Mouse (Mus musculus): ENCODE results near the gene Asxl1. TPM values are rescaled to one million over a fixed set of nuclear protein-coding genes. Genes with fewer than 3 reads are reported as not detected.
A peak's percentile ranks its signal among the peaks of the same experiment; 100 is the strongest.

Gene Asxl1
- total RNA-seq (2021), result 10 to 100 TPM; 20.5 to 24.7 TPM
- 7.3 and 7.5 TPM in 2 replicates for polyA plus RNA-seq (2012; rRNA removed)
- long read RNA-seq, partial matches to known transcripts, result 0 of 3 reads
- long read RNA-seq, other reads (novel, unspliced or antisense), result 3 of 3 reads

GRCm38 (mm10) chr2:153345454-153346220, at the start of gene Asxl1:
TSS of gene Asxl1 (plus strand) at chr2:153345829.
- DNase-seq, result peak; percentile 98

GRCm38 (mm10) chr2:153297771-153298170, 47.9 kb upstream of the Asxl1 start:
- DNase-seq, result no peak

DNA sequence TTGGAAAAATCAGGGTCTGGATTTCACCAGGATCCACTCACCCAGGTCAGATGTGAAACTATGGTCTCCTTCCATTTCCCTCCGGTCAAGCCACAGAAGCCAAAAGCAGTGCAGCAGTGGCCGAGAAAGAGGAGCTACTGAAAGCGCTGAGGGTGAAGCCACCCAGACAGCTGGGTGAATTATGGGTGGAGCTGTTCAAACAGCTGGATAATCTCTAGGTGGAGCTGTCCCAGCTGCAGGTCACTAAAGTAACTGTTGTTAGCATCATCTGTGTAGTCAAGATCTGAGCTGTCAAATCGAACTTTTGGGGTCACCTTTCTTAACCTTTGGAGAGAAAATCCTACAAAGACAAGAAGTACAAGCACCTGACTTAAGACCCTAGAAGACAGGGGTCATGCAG, 47.2 kb upstream of the Asxl1 start:
- no peak for DNase-seq

GRCm38 (mm10) chr2:153298863-153299262, 46.8 kb upstream of the Asxl1 start:
- no peak for DNase-seq

GRCm38 (mm10) chr2:153301123-153301522, 44.5 kb upstream of the Asxl1 start:
- no peak for DNase-seq

GRCm38 (mm10) chr2:153305240-153305639, 40.4 kb upstream of the Asxl1 start:
- peak; percentile 90 for DNase-seq

- no peak for DNase-seq
Observed at GRCm38 (mm10) chr2:153308586-153308985, 37.0 kb upstream of the Asxl1 start.

- DNase-seq, result no peak
Observed at GRCm38 (mm10) chr2:153309106-153309505, 36.5 kb upstream of the Asxl1 start.

GRCm38 (mm10) chr2:153310228-153310627, 35.4 kb upstream of the Asxl1 start:
- DNase-seq, result no peak

GRCm38 (mm10) chr2:153312884-153313283, 32.7 kb upstream of the Asxl1 start:
- no peak for DNase-seq

DNA sequence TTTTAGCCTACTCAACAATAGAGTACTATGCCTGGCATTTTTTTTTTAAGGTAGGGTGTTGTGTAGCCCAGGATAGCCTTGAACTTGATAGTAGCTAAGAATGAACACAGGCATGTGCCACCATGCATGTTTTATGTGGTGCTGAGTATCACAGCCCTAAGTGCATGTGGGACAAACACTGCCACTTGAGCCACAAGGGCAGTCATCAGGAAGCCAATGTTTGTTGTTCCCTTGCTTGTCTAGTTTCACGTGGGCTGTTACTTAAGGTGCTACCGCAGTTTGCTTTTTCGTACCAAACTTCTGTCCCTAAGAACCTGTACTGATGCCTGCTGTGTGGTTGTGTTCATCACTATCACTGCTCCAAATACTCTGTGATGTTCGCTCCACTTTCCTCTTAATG, 27.2 kb upstream of the Asxl1 start:
- no peak for DNase-seq

GRCm38 (mm10) chr2:153319036-153319643, 26.5 kb upstream of the Asxl1 start:
- no peak for DNase-seq

DNA sequence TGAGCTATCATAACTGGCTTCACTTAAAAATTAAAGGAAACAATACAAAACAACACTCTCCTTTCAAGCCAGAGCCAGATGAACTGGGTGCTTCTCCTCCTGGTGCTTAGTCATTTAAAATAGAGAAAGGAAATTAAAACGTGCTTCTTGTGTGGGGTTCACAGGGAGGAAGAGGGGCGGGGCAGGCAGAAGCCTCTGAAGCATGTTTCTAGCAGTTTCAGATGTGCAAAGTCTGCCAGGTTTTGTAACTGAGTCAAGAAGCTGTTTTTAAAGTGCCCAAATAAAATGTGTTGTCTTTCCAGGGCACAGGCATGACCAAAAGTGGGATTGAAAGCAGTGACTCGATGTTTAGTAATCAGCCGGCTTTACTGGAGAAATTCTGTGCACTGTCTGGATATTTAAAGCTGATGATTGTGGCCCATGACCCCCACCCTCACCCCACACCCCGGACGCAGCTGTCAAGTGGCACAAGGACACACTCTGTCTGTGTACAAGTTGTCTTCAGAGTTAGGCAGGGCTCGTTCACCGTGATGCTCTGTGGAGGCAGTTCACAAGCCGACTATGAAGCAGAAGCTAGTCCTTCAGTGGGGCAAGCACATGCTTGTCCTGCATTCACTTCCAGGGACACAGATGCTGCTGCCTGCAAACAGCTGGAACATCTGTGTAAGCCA, 19.8 kb upstream of the Asxl1 start:
- no peak for DNase-seq

DNA sequence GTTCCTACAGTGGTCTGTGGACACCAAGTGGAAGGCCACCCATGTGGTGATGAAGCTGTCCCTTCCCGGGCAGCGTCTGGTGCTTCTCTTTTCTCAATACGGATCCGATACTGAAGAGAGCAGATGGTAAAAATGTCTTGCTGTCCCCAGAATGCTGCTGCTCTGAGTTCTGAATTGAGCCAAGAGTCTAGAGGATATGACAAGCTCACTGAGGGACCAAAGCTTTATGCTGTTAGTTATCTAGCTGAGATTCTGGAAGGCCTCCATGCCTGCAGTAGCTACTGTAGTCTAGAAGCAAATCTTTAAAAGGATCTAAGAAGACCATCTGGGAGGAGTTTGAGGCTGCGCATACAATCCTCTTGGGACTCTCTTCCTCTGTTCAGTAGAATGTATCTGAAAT, 13.4 kb upstream of the Asxl1 start:
- DNase-seq, result no peak

DNA sequence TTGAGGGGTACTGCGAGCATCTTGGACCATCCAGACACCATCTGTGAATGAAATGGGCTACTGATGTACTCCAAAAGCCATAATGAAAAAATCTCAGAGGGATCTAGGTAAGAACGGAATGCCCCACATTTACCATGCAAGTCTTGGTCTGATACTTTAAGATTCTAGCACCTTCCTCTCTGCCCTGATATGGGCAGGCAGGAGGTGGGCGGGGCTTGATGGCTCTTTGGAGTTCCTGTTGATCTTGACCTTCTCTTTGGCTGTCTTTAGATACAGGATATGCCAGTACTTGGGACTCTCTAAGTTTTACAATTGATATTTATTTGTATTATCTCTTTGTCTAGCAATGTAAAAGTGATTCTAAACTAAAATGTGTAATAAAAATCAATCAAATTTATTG, 12.6 kb upstream of the Asxl1 start:
- no peak for DNase-seq

DNA sequence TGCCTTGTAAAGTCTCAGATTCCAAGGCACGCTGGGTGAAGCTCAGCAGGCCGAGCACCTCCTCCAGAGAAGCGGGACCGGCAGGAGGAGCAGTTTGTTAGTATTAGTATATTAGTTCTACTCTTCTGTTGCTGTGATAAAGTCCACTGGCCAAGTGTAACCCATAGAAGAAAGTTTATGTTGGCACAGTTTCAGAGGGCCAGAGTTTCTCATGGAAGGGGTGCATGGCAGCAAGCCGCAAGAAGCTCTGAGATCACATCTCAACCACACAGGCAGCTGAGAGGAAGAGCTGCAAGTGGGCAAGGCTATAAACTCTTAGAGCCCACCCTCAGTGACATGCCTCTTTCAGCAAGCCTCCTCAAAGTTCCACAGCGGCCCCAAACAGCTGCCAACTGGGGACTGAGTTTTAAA, 11.8 kb upstream of the Asxl1 start:
- no peak for DNase-seq

DNA sequence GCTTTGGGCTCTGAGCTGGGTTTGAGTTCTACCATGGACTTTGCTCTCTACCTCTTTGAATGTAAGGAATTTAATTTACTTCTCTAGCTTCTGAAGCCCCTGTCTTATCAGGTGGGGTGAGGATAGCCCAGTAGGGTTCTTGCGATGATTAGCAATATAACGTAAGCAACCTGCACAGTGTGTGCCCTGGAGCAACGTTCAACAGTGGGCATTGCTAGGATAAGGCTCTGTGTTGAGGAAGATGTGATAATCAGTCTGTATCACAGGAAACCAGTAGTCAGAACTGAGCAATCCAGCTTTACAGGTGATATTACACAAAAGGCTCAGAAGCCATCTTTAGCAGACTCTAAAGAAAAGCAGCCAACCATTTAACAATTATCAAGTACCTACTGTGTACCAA, 11.3 kb upstream of the Asxl1 start:
- DNase-seq, result no peak

- DNase-seq, result no peak
Observed at GRCm38 (mm10) chr2:153336117-153336516, 9.5 kb upstream of the Asxl1 start.

- DNase-seq, result no peak
Observed at GRCm38 (mm10) chr2:153338361-153339350, 7.0 kb upstream of the Asxl1 start.

DNA sequence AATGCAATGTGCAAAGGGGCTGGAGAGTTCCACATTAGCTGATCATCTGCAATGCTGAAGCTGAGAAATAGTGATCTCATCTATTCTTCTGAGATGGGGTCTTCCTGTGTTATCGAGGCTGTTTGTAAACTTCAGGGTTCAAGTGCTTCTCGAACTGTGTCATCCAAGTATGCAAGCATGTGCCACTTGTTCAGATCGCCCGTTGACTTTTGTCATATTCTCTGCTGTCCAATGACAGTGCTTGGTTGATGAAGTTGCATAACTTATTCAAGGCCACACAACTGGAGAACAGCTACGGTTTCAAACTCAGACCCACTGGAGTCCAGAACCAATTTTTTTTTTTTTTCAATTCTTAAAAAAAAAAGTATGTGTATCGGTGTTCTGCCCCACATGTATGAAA, 3.5 kb upstream of the Asxl1 start:
- peak; percentile 30 for DNase-seq

- DNase-seq, result peak; percentile 71
Observed at GRCm38 (mm10) chr2:153342602-153343001, 3.0 kb upstream of the Asxl1 start.

DNA sequence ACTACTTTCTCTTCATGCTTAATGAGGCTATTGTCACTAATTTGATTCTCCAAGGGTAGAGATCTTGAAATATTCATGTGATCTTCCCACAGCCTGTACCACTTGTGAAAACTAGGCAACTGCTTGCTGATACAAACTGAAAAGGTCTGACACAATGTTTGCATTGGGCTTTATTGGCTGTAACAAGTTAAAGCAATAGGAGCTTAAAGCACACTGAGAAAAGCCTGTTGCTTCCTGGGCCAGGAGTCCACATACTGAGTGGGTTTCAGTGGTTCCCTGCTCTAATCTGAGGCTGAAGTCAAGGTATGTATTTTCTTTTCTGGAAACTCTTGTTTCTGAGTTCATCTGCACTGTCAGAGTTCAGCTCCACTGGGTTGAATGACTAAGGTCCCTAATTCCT, 2.4 kb upstream of the Asxl1 start:
- no peak for DNase-seq

Data from adrenal gland, adult 2 months (tissue).